Mouse (Mus musculus) heart, postnatal 0 days (tissue): ENCODE measurements around the gene Trpm5. TPM values are rescaled to one million over a fixed set of nuclear protein-coding genes. Genes with fewer than 3 reads are reported as not detected.
A peak's percentile ranks its signal among the peaks of the same experiment; 100 is the strongest.

Experiments
- ATAC-seq: fragments of 200-750 bp; cut with Nextera tagmentation; 2 replicates; pipeline ENCODE4 v1.8.0; 2017; ENCODE audit warnings: low read depth, moderate number of reproducible peaks, moderate library complexity; ENCODE audit not compliant: insufficient read depth
- DNase-seq: peaks from one replicate; pipeline ENCODE4 v3.0.0-alpha.2; 2016; ENCODE audit warnings: low spot score
- H3K27ac ChIP-seq: fragments of 300-500 bp; sonication (generic); 2 replicates; pipeline ENCODE4 v1.5.1; 2014; ENCODE audit warnings: low read depth, mild to moderate bottlenecking
- H3K27me3 ChIP-seq: fragments of 300-500 bp; sonication (generic); 2 replicates; pipeline ENCODE4 v1.6.1; 2014; ENCODE audit warnings: low read length, mixed read lengths; ENCODE audit not compliant: control insufficient read depth, insufficient read depth
- H3K36me3 ChIP-seq: fragments of 300-500 bp; sonication (generic); replicated peaks from 2 replicates; pipeline ENCODE4 v1.6.1; 2014; ENCODE audit warnings: low read length, mixed read lengths; ENCODE audit not compliant: control insufficient read depth, insufficient read depth
- H3K4me1 ChIP-seq: fragments of 300-500 bp; sonication (generic); 2 replicates; pipeline ENCODE4 v1.6.1; 2014; ENCODE audit warnings: antibody characterized with exemption; ENCODE audit not compliant: control insufficient read depth, insufficient read depth
- H3K4me2 ChIP-seq: fragments of 300-500 bp; sonication (generic); 2 replicates; pipeline ENCODE4 v1.6.1; 2014; ENCODE audit warnings: low read depth, mild to moderate bottlenecking, low read length, moderate library complexity
- H3K4me3 ChIP-seq: fragments of 300-500 bp; sonication (generic); 2 replicates; pipeline ENCODE4 v1.5.1; 2014; ENCODE audit warnings: low read depth, low read length
- H3K9ac ChIP-seq: fragments of 300-500 bp; sonication (generic); replicated peaks from 2 replicates; pipeline ENCODE4 v1.6.1; 2014; ENCODE audit warnings: low read depth, low read length, mixed read lengths
- H3K9me3 ChIP-seq: fragments of 300-500 bp; sonication (generic); replicated peaks from 2 replicates; pipeline ENCODE4 v1.6.1; 2016; ENCODE audit warnings: low read length; ENCODE audit not compliant: control insufficient read depth
- CTCF ChIP-seq: IDR thresholded peaks from 2 replicates; pipeline ENCODE4 v1.5.1; 2016; ENCODE audit warnings: antibody characterized with exemption, control low read depth, low read depth
- EP300 ChIP-seq: IDR thresholded peaks from 2 replicates; pipeline ENCODE4 v1.6.1; 2016; ENCODE audit warnings: antibody characterized with exemption, low read depth
- WGBS: fragments of 180-500 bp; shearing (Covaris S2); extraction: QIAGEN DNeasy Blood & Tissue Kit; methylation state at CpG from one replicate; pipeline ENCODE4 v1.1.7; 2014; 5-methylcytosine and 5-hydroxymethylcytosine counted together
- polyA plus RNA-seq: library from polyadenylated mRNA; unstranded; fragments of >200 nt; fragmentation: Nextera tagmentation; extraction: Ambion mirVana; gene quantifications from 2 replicates; pipeline ENCODE4 v1.2.1, GENCODE M21; 2015
- total RNA-seq: library from RNA; depleted of rRNA; stranded (reverse); fragments of >200 nt; gene quantifications from 2 replicates; pipeline ENCODE4 v1.2.3, GENCODE M21; 2014; ENCODE audit warnings: low replicate concordance; rRNA removed

Gene Trpm5
- 0.61 and 2.1 TPM in 2 replicates for total RNA-seq
- 0.70 and 1.6 TPM in 2 replicates for polyA plus RNA-seq

GRCm38 (mm10) chr7:143094592-143095553, at the start of gene Trpm5:
TSS of gene Trpm5 (minus strand) at chr7:143094642.
- Histone ChIP-seq H3K4me1 (no peaks in the 10 kb centered on the region), H3K27ac (no peak within 1 kb of the TSS), H3K4me2 (no peak within 1 kb of the TSS), H3K9me3 (no peaks in the 10 kb centered on the region), H3K27me3 (no peaks in the 10 kb centered on the region), H3K36me3 (no peaks in the 10 kb centered on the region), H3K4me3 (no peak within 1 kb of the TSS), H3K9ac (no peak within 1 kb of the TSS)
- TF ChIP-seq CTCF (peak; percentile 90), EP300 (no peak)
- WGBS, result 24% methylated on average over 10 of the region's 10 CpGs
- ATAC-seq (peak; percentile 73), DNase-seq (peak; percentile 50)

- Histone ChIP-seq H3K36me3 (no peaks in the 10 kb centered on the region), H3K4me1 (peaks cover 57% of the 10 kb centered on the region), H3K27ac (peak overlapping the region; percentile 32), H3K9ac (no peak overlapping the region), H3K9me3 (no peaks in the 10 kb centered on the region), H3K27me3 (no peaks in the 10 kb centered on the region), H3K4me3 (no peak overlapping the region), H3K4me2 (no peak overlapping the region)
- DNase-seq, result no peak
- 71% methylated on average over 2 of the region's 2 CpGs for WGBS
- TF ChIP-seq EP300 (no peak), CTCF (no peak)
- no peak for ATAC-seq
These were observed 48.2 kb upstream of the Trpm5 start for GRCm38 (mm10) chr7:143142680-143143079.

- ATAC-seq (peak; percentile 88), DNase-seq (peak; percentile 88)
- TF ChIP-seq CTCF (no peak; the same call in 1 of the 2 replicates), EP300 (0 out of 2 replicates have a peak, but pooled peaks have one; percentile 19)
- peak overlapping the region; percentile 92 for H3K27ac ChIP-seq
- peaks cover 57% of the 10 kb centered on the region for H3K4me1 ChIP-seq
- WGBS, result 27% methylated on average over 4 of the region's 4 CpGs
- no peaks in the 10 kb centered on the region for H3K9me3 ChIP-seq
- peak overlapping the region; percentile 6; the same call in 1 of the 2 replicates for H3K4me2 ChIP-seq
- H3K36me3 ChIP-seq, result no peaks in the 10 kb centered on the region
- no peaks in the 10 kb centered on the region for H3K27me3 ChIP-seq
- H3K4me3 ChIP-seq, result no peak overlapping the region
- no peak overlapping the region; the same call in 1 of the 2 replicates for H3K9ac ChIP-seq
These were observed 45.5 kb upstream of the Trpm5 start for GRCm38 (mm10) chr7:143139932-143140331.

- Histone ChIP-seq H3K27ac (peak overlapping the region; percentile 92), H3K9me3 (no peaks in the 10 kb centered on the region), H3K27me3 (no peaks in the 10 kb centered on the region), H3K9ac (no peak overlapping the region), H3K4me3 (no peak overlapping the region), H3K4me1 (peaks cover 57% of the 10 kb centered on the region), H3K36me3 (no peaks in the 10 kb centered on the region), H3K4me2 (no peak overlapping the region)
- ATAC-seq (no peak), DNase-seq (peak; percentile 70)
- 33% methylated on average over 1 of the region's 1 CpGs for WGBS
- TF ChIP-seq EP300 (no peak), CTCF (peak; percentile 76)
These were observed 44.3 kb upstream of the Trpm5 start for GRCm38 (mm10) chr7:143138789-143139188.

GRCm38 (mm10) chr7:143136561-143136960, 42.1 kb upstream of the Trpm5 start:
- Histone ChIP-seq H3K4me3 (no peak overlapping the region), H3K4me1 (peaks cover 46% of the 10 kb centered on the region), H3K9me3 (no peaks in the 10 kb centered on the region), H3K9ac (no peak overlapping the region), H3K4me2 (no peak overlapping the region), H3K36me3 (no peaks in the 10 kb centered on the region), H3K27me3 (no peaks in the 10 kb centered on the region), H3K27ac (peak overlapping the region; percentile 54)
- 50% methylated on average over 5 of the region's 5 CpGs for WGBS
- ATAC-seq, result no peak
- TF ChIP-seq EP300 (no peak), CTCF (no peak)
- DNase-seq, result no peak
